Mouse (Mus musculus) lung, adult 2 months (tissue): ENCODE data around the gene Cpne2.

ENCODE experiments used
- CTCF ChIP-seq: fragments of 200-500 bp; IDR thresholded peaks from 2 replicates; pipeline ENCODE4 v1.5.1; 2011; ENCODE audit warnings: mild to moderate bottlenecking, low read length, control low read depth; ENCODE audit not compliant: insufficient read depth
- POLR2A ChIP-seq: fragments of 200-500 bp; IDR thresholded peaks from 2 replicates; pipeline ENCODE4 v1.6.1; 2011; ENCODE audit warnings: low read depth, mild to moderate bottlenecking, control low read depth, low read length, borderline replicate concordance; ENCODE audit errors: extremely low read depth

GRCm38 (mm10) chr8:94575148-94575547 lies 42.4 kb downstream of the Cpne2 start:
- TF ChIP-seq CTCF (no peak), POLR2A (no peak)
